Mouse (Mus musculus): ENCODE data around the gene Taf5l. TPM values are rescaled to one million over a fixed set of nuclear protein-coding genes. Genes with fewer than 3 reads are reported as not detected.
A peak's percentile ranks its signal among the peaks of the same experiment; 100 is the strongest.
"Not testable (repeated sequence)": the region's sequence is repeated elsewhere in the genome, so short reads cannot be mapped to it uniquely, and the experiment has no call there.

Taf5l gene
- polyA plus RNA-seq, 1 experiment = not detected

DNA sequence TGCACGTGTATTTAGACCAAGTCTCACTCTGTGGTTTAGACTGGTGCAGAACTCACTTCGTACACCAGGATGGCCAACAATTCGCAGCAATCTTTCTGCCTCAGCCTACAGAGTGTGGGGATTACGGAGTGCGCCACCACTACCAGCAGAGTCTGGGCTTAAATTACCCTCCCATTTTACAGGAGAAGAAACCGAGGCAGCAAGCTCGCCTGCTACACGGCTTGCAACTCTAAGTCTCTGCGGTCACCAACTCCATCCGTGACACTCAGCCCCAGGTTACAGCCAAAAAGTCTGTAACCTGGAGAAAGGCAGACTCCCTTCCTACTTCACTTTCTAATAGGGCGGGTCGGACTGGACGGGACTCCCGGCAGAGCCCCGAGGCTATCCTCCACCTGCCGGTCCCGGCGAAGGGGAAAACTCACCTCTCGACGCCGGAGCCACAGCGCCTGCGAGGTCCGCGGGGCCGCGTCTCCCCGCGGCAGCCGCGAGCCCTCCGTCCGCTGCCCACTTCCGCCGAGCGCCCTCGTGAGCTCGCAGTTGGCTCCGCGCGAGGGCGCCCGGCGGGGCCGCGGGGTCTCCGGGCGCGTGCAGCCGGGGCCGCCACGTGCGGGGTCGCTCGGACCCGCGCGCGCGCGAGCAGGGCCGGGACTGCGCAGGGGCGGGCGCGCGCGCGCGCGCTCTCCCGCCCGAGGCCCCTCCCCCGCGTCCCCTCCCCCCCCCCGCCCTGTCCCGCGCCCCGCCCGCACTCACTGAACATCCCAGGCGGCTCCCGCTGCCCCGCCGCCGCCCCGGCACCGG, 559 bp downstream of the Taf5l start:
- under 1% methylated on average over 75 of the region's 87 CpGs for WGBS
- peak overlapping the region; percentile 89 for H3K4me3 ChIP-seq (ENCODE audit: insufficient read depth, low read depth, low read length)
- peaks cover 15% of the 10 kb centered on the region for H3K4me1 ChIP-seq (ENCODE audit: control insufficient read depth, insufficient read depth, low read length)
- no peak for TF ChIP-seq CTCF (IDR thresholded peaks at IDR 0.05; ENCODE audit: insufficient read depth, low read depth, low read length)
- no peak for TF ChIP-seq POLR2A (IDR thresholded peaks at IDR 0.05; ENCODE audit: insufficient read depth, low read depth, low read length)
- H3K27ac ChIP-seq (ENCODE audit: insufficient read depth, low read depth, low read length) = peak overlapping the region; percentile 91

DNA sequence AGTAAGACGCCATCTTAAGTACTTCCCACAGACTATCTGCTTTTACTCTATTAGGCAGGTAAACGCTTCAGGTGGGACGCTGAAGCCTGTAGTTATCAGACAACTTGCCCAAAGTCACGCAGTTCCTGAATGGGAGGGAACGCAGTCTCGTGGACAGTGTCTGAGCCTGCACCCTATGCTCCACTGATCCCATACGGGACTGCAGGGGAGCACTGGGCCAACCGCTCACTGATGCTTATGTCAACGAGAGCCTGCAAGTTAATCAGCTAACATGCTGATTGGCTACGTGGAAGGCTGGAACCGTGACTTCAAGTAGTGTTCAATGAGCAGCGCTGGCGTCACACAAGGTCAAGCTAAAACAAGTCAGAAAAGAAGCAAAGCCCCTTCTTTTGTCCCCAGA, 1.4 kb downstream of the Taf5l start:
- Histone ChIP-seq H3K4me3 (ENCODE audit: insufficient read depth, low read depth, low read length) (peak overlapping the region; percentile 9; the same call in 1 of the 2 replicates), H3K4me1 (ENCODE audit: control insufficient read depth, insufficient read depth, low read length) (peaks cover 17% of the 10 kb centered on the region), H3K27ac (ENCODE audit: insufficient read depth, low read depth, low read length) (no peak overlapping the region)
- WGBS = 44% methylated on average over 13 of the region's 13 CpGs
- TF ChIP-seq CTCF (IDR thresholded peaks at IDR 0.05; ENCODE audit: insufficient read depth, low read depth, low read length) (no peak), POLR2A (IDR thresholded peaks at IDR 0.05; ENCODE audit: insufficient read depth, low read depth, low read length) (no peak)

DNA sequence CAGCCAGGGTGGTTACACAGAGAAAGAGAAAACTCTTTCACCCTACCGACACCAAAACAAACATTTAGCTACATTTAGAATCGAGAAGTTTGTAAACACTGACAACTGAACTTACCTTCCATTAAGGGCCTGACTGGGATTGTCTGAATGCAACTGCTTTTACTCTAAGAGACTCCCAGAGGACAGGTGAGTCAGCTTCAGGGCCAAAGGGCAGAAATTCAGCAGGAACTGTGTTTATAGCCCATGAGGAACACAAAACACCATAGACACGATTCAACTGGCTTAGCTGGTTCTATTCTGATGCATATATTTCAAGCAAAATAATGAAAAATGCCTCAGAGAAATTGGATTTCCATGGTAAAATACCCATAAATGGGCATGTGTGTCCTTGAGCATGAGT, 6.4 kb downstream of the Taf5l start:
- WGBS = 65% methylated on average over 3 of the region's 3 CpGs
- no peak for TF ChIP-seq POLR2A (IDR thresholded peaks at IDR 0.05; ENCODE audit: insufficient read depth, low read depth, low read length)
- TF ChIP-seq CTCF (IDR thresholded peaks at IDR 0.05; ENCODE audit: insufficient read depth, low read depth, low read length) = no peak
- no peak overlapping the region for H3K4me3 ChIP-seq (ENCODE audit: insufficient read depth, low read depth, low read length)
- H3K27ac ChIP-seq (ENCODE audit: insufficient read depth, low read depth, low read length) = no peak overlapping the region
- peaks cover 7% of the 10 kb centered on the region for H3K4me1 ChIP-seq (ENCODE audit: control insufficient read depth, insufficient read depth, low read length)

DNA sequence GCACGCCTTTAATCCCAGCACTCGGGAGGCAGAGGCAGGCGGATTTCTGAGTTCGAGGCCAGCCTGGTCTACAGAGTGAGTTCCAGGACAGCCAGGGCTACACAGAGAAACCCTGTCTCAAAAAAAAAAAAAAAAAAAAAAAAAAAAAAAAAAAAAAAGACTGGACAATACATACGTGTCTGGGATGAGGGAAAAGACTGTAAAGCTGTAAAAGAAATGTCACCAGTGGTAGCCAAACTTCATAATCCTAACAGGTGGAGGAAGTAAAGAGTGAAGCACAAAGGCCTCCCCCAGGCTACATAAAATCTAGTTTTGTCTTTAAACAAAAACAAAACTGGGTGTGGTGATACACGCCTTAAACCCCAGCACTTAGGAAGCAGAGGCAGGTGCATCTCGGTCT, 6.9 kb downstream of the Taf5l start:
- not testable (repeated sequence) for H3K4me3 ChIP-seq (ENCODE audit: insufficient read depth, low read depth, low read length); H3K4me1 ChIP-seq (ENCODE audit: control insufficient read depth, insufficient read depth, low read length); H3K27ac ChIP-seq (ENCODE audit: insufficient read depth, low read depth, low read length)
- 91% methylated on average over 7 of the region's 7 CpGs for WGBS

DNA sequence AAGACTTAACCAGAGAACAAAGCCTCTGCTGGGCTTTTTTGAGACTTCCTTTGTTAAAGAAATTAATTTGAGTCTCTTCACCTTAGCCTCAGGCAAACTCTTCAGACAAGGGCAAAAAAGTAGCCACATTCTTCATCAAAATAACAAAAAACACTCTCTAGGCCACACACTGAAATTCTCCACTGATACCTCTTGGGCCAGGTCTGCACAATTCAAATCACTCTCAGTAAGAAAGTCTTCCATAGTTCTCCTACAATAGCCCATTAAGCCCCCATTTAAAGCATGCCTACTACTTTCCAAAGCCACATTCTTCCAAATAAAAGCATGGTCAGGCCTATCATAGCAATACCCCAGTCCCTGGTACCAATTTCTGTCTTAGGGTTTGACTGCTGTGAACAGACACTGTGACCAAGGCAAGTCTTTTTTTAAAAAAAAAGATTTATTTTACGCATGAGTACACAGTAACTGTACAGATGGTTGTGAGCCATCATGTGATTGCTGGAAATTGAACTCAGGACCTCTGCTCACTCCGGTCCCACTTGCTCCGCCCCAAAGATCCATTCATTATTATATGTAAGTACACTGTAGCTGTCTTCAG, 9.1 kb downstream of the Taf5l start:
- Histone ChIP-seq H3K27ac (ENCODE audit: insufficient read depth, low read depth, low read length) (no peak overlapping the region), H3K4me1 (ENCODE audit: control insufficient read depth, insufficient read depth, low read length) (peaks cover 2% of the 10 kb centered on the region; the same call in 1 of the 2 replicates), H3K4me3 (ENCODE audit: insufficient read depth, low read depth, low read length) (no peak overlapping the region)
- WGBS = 95% methylated on average over 3 of the region's 3 CpGs
- TF ChIP-seq POLR2A (IDR thresholded peaks at IDR 0.05; ENCODE audit: insufficient read depth, low read depth, low read length) (no peak), CTCF (IDR thresholded peaks at IDR 0.05; ENCODE audit: insufficient read depth, low read depth, low read length) (no peak)

DNA sequence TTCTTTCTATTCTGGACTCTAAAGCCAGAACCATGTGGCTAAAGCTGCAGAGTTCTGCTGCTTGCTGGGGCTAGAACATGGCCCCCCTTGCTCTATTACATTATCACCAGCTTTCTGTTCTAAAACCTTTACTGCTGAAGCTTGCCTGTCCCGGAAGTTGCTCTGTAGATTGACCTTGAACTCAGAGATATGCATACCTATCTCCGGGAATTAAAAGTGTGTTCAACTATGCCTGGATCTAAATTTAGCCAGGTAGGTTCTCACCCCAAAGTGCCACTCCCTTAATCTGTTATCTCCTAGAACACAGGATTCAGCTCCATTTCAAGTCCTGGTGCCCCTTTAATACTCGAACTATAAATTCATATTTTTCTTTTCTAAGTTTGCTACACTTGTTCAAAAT, 9.6 kb downstream of the Taf5l start:
- no peak for TF ChIP-seq POLR2A (IDR thresholded peaks at IDR 0.05; ENCODE audit: insufficient read depth, low read depth, low read length)
- TF ChIP-seq CTCF (IDR thresholded peaks at IDR 0.05; ENCODE audit: insufficient read depth, low read depth, low read length) = no peak
- Histone ChIP-seq H3K27ac (ENCODE audit: insufficient read depth, low read depth, low read length) (no peak overlapping the region), H3K4me1 (ENCODE audit: control insufficient read depth, insufficient read depth, low read length) (peaks cover 2% of the 10 kb centered on the region; the same call in 1 of the 2 replicates), H3K4me3 (ENCODE audit: insufficient read depth, low read depth, low read length) (no peak overlapping the region)
- WGBS = 89% methylated on average over 3 of the region's 3 CpGs

DNA sequence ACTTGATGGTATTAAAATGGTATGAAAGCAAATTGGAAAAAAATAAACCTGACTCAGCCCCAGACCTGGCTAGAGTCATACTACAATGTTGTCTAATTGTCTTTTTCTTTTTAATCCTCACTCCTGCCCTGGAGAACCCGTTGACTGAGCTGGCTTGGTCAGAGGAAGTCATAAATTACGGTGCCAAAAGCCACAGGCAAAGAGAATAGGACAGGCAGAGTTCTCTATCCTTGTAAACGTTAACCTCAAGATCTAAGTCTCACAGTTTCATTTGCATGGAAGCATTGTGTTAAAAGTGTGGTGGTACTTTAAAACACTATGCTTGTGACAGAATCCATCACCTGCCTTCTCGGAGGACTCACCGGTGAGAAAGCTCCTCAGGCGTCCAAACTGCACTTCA, 13.4 kb downstream of the Taf5l start:
- WGBS = 88% methylated on average over 6 of the region's 6 CpGs
- no peaks in the 10 kb centered on the region for H3K4me1 ChIP-seq (ENCODE audit: control insufficient read depth, insufficient read depth, low read length)
- H3K27ac ChIP-seq (ENCODE audit: insufficient read depth, low read depth, low read length) = no peak overlapping the region
- TF ChIP-seq CTCF (IDR thresholded peaks at IDR 0.05; ENCODE audit: insufficient read depth, low read depth, low read length) (no peak), POLR2A (IDR thresholded peaks at IDR 0.05; ENCODE audit: insufficient read depth, low read depth, low read length) (no peak)
- H3K4me3 ChIP-seq (ENCODE audit: insufficient read depth, low read depth, low read length) = no peak overlapping the region

DNA sequence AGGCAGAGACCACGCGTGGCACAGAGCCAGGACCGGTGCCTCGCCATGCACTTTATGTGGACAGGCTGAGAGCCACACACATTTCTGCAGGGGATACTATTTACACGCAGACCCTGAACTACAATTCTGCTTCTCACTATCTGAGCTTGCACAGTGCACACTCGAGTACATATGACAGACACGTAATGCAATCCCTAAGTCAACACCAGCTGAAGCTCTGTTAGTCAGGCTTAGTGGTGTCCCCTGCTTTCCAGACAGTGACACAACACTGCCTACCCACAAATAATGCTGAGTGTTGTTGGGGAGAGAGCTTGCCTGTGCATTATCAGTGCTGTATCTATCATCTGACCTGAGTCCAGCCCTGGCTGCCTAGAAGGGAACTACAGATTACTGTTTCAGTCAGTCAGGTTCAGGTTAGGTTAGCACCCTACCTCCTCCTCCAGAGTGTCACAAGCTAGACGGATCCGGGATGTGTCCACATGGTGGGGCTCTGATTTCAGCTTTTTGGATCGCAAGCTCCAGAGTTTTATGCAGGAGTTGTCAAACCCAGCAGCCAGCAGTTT, 18.6 kb downstream of the Taf5l start:
- TF ChIP-seq CTCF (IDR thresholded peaks at IDR 0.05; ENCODE audit: insufficient read depth, low read depth, low read length) (no peak), POLR2A (IDR thresholded peaks at IDR 0.05; ENCODE audit: insufficient read depth, low read depth, low read length) (no peak)

DNA sequence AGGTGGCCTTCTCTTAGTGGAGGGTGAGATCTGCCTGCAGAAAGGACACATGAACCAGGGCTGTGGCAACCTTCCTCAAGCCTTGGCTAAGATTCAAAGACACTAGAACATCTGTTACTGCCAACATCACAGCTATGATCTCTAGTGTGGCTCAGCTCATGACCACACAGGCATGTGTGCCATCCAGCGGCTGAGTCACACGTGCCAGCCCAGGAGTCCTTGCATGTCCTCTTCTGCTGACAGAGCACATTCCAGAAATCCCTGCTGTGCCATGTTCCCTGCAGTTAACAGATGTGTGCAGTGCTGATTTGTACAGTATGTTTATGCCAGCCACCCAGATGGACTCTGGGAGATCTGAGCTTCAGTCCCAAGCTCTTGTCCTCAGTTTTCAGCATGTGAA, 21.6 kb downstream of the Taf5l start:
- Histone ChIP-seq H3K4me1 (ENCODE audit: control insufficient read depth, insufficient read depth, low read length) (peaks cover 2% of the 10 kb centered on the region; the same call in 1 of the 2 replicates), H3K4me3 (ENCODE audit: insufficient read depth, low read depth, low read length) (no peak overlapping the region), H3K27ac (ENCODE audit: insufficient read depth, low read depth, low read length) (no peak overlapping the region)
- no peak for TF ChIP-seq POLR2A (IDR thresholded peaks at IDR 0.05; ENCODE audit: insufficient read depth, low read depth, low read length)
- no peak for TF ChIP-seq CTCF (IDR thresholded peaks at IDR 0.05; ENCODE audit: insufficient read depth, low read depth, low read length)
- WGBS = 73% methylated on average over 2 of the region's 2 CpGs

More for the DNA sequence above, 18.6 kb downstream of the Taf5l start:
- WGBS = 86% methylated on average over 10 of the region's 10 CpGs
- Histone ChIP-seq H3K4me3 (ENCODE audit: insufficient read depth, low read depth, low read length) (no peak overlapping the region), H3K4me1 (ENCODE audit: control insufficient read depth, insufficient read depth, low read length) (peaks cover 2% of the 10 kb centered on the region; the same call in 1 of the 2 replicates), H3K27ac (ENCODE audit: insufficient read depth, low read depth, low read length) (no peak overlapping the region)

Measured in olfactory bulb, adult 2 months (tissue).